Mouse (Mus musculus) MEL (cell line): ENCODE results near the gene Gcc2. TPM values are rescaled to one million over a fixed set of nuclear protein-coding genes. Genes with fewer than 3 reads are reported as not detected.
A peak's percentile ranks its signal among the peaks of the same experiment; 100 is the strongest.
"Not testable (repeated sequence)": the region's sequence is repeated elsewhere in the genome, so short reads cannot be mapped to it uniquely, and the experiment has no call there.

Source experiments
- DNase-seq: peaks from one replicate; pipeline ENCODE4 v3.0.0; 2011; ENCODE audit warnings: low read depth, low spot score
- H3K27ac ChIP-seq: 2 replicates; pipeline ENCODE4 v1.5.1; 2012; ENCODE audit warnings: low read depth, mild to moderate bottlenecking, control low read depth, low read length, moderate library complexity; ENCODE audit not compliant: control insufficient read depth
- H3K27me3 ChIP-seq, 2 experiments: fragments of 150-350 bp in 1 of 2; sonication (generic) in 1 of 2; 2 replicates each; pipeline ENCODE4 v1.6.1; 2012; ENCODE audit warnings: low read length in 2 of 2, mild to moderate bottlenecking in 2 of 2, improper control_type of control experiment in 1 of 2, moderate library complexity in 1 of 2; ENCODE audit not compliant: insufficient read depth in 2 of 2, control insufficient read depth in 1 of 2
- H3K36me3 ChIP-seq, 2 experiments: 2 replicates each; pipeline ENCODE4 v1.6.1; 2012 to 2014; ENCODE audit warnings: low read length in 2 of 2, improper control_type of control experiment in 1 of 2, inconsistent platforms in 1 of 2, mild to moderate bottlenecking in 1 of 2; ENCODE audit not compliant: insufficient read depth in 2 of 2, control insufficient read depth in 1 of 2
- H3K4me1 ChIP-seq, 2 experiments: fragments of 150-350 bp in 1 of 2; sonication (generic) in 1 of 2; 2 replicates each; pipeline ENCODE4 v1.6.1; 2012; ENCODE audit warnings: low read length in 2 of 2, improper control_type of control experiment in 1 of 2, mild to moderate bottlenecking in 1 of 2; ENCODE audit not compliant: insufficient read depth in 2 of 2, control insufficient read depth in 1 of 2
- H3K4me3 ChIP-seq, 2 experiments: fragments of 150-350 bp in 1 of 2; sonication (generic) in 1 of 2; 2 replicates each; pipeline ENCODE4 v1.5.1; 2012; ENCODE audit warnings: low read depth in 2 of 2, low read length in 2 of 2, mild to moderate bottlenecking in 2 of 2, moderate library complexity in 2 of 2, control low read depth in 1 of 2, improper control_type of control experiment in 1 of 2; ENCODE audit not compliant: control insufficient read depth in 1 of 2, insufficient read depth in 1 of 2
- H3K79me2 ChIP-seq: 2 replicates; pipeline ENCODE4 v1.6.1; 2012; ENCODE audit warnings: mild to moderate bottlenecking, low read length, moderate library complexity; ENCODE audit not compliant: control insufficient read depth, poor library complexity, insufficient read depth
- H3K9ac ChIP-seq: 2 replicates; pipeline ENCODE4 v1.6.1; 2012; ENCODE audit warnings: low read depth, mild to moderate bottlenecking, control low read depth, low read length, moderate library complexity; ENCODE audit not compliant: control insufficient read depth, poor library complexity, severe bottlenecking
- H3K9me3 ChIP-seq: fragments of 150-350 bp; sonication (generic); replicated peaks from 2 replicates; pipeline ENCODE4 v1.6.1; 2012; ENCODE audit warnings: mild to moderate bottlenecking, low read length, improper control_type of control experiment, moderate library complexity; ENCODE audit not compliant: insufficient read depth
- polyA plus RNA-seq, 2 experiments: library from polyadenylated mRNA; stranded (reverse) in 1 of 2; unstranded in 1 of 2; fragments of >175 nt in 1 of 2; fragments of >200 nt in 1 of 2; gene quantifications; 2 replicates each; pipeline versions ENCODE4 v1.2.1 to v1.2.4; 2012; ENCODE audit warnings: low replicate concordance in 2 of 2, low read depth in 1 of 2; ENCODE audit not compliant: insufficient read length in 2 of 2, insufficient read depth in 1 of 2, missing spikeins in 1 of 2
- total RNA-seq: library from RNA; depleted of rRNA; stranded (reverse); fragments of 300-350 nt; gene quantifications from 2 replicates; pipeline ENCODE4 v1.2.3, GENCODE M21; 2012

Gene Gcc2
- total and polyA plus RNA-seq, 3 experiments, result 14.4 to 18.0 TPM; not detected in 1

GRCm38 (mm10) chr10:58231088-58231487, 24.2 kb upstream of the Gcc2 start:
- DNase-seq, H3K27me3 ChIP-seq, H3K9ac ChIP-seq, H3K4me3 ChIP-seq, H3K36me3 ChIP-seq, H3K9me3 ChIP-seq, H3K4me1 ChIP-seq, H3K79me2 ChIP-seq, H3K27ac ChIP-seq: not testable (repeated sequence)

GRCm38 (mm10) chr10:58231779-58232640, 23.3 kb upstream of the Gcc2 start:
- not testable (repeated sequence) for H3K9ac ChIP-seq, H3K9me3 ChIP-seq, H3K4me3 ChIP-seq, H3K27ac ChIP-seq, H3K4me1 ChIP-seq, H3K36me3 ChIP-seq, H3K27me3 ChIP-seq, H3K79me2 ChIP-seq
- peak; percentile 30 for DNase-seq

GRCm38 (mm10) chr10:58232641-58232969, 22.7 kb upstream of the Gcc2 start, which contains the start of gene Duxf3:
Gene Duxf3 (minus strand): TSS chr10:58232675.
- not testable (repeated sequence) for H3K27me3 ChIP-seq, H3K36me3 ChIP-seq, H3K9ac ChIP-seq, H3K79me2 ChIP-seq, H3K4me3 ChIP-seq, H3K9me3 ChIP-seq, H3K27ac ChIP-seq, DNase-seq, H3K4me1 ChIP-seq

DNA sequence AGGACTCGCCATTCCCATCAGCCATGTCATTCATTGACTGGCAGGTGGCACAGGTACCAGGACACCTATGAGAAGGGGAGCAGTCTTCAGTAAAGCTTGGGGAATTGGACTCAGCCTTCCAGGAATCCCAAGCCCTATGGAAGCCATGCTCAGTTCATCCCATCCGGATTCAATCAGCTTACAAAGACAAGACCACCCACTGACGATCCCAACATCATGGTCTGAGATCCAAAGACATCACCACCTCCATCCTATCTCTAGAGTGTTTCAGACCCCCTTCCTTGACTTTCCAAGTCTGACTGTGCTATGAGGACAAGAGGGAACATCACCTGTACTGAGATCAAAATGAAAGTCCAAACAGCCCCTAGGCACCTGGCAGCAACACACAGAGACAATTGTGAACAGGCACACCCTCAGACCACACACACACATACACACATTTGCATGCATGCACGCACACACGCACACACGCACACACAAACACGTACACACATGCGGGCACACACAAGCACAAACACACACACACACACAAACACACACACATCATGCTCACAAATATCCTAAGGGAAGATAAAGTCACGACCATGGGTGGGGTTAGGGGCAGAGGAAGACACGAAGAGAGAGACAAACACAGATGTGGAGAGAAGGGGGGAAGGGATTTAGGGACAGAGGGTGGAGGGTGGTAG, 22.1 kb upstream of the Gcc2 start:
- H3K9ac ChIP-seq, H3K79me2 ChIP-seq, H3K36me3 ChIP-seq, DNase-seq, H3K27ac ChIP-seq, H3K27me3 ChIP-seq, H3K4me1 ChIP-seq, H3K4me3 ChIP-seq, H3K9me3 ChIP-seq: not testable (repeated sequence)

- H3K4me3 ChIP-seq, H3K9ac ChIP-seq, H3K79me2 ChIP-seq, DNase-seq, H3K27me3 ChIP-seq, H3K27ac ChIP-seq, H3K36me3 ChIP-seq, H3K4me1 ChIP-seq, H3K9me3 ChIP-seq: not testable (repeated sequence)
These were observed 21.6 kb upstream of the Gcc2 start for GRCm38 (mm10) chr10:58233740-58234121.

- not testable (repeated sequence) for H3K9ac ChIP-seq, H3K9me3 ChIP-seq, H3K4me3 ChIP-seq, H3K79me2 ChIP-seq, H3K36me3 ChIP-seq, H3K27ac ChIP-seq, DNase-seq, H3K27me3 ChIP-seq, H3K4me1 ChIP-seq
These were observed 20.3 kb upstream of the Gcc2 start for GRCm38 (mm10) chr10:58234985-58235384.
